Mouse (Mus musculus) lung, adult 18-20 months (tissue): Measurements from ENCODE around the gene Hmga1.

Experiments
- DNase-seq, 2 experiments: peaks; one replicate each; pipeline ENCODE4 v3.0.0; 2022; ENCODE audit warnings: mixed read lengths in 2 of 2

The Hmga1 gene

DNA sequence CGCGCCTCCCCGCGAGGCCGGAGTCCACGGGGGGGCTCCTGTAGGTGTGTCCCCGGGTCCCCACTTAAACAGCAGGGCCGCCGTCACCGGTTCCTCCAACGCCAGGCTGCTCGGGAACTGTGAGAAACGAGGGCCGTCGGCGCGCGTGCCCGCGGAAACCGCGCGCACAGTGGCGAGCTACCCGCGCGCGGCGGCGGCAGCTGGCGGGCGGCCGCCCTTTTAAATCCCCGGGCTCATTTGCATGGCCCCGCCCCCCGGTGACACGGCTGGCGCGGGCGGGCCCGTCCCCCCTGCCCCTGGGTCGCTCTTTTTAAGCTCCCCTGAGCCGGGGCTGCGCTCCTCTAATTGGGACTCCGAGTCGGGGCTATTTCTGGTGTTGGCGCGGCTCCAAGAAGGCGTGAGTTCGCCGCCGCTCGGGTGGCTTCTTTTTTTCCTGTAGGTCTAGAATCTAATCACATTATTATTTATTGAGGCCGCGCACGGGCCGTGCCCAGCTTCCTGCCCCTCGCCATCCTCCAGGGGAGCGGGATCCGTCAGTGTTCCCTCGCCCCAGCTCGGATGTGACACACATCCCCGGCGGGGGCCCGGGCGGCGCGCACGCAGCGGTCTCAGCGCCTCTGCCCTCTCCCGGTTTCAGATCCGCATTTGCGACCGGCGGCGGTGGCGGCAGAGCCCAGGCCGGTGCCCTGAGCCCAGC is at the start of gene Hmga1:
Gene Hmga1 (plus strand): TSS at position 183 of the 697 bp plus-strand sequence.
- peak; percentile 82 to 83 for DNase-seq

DNA sequence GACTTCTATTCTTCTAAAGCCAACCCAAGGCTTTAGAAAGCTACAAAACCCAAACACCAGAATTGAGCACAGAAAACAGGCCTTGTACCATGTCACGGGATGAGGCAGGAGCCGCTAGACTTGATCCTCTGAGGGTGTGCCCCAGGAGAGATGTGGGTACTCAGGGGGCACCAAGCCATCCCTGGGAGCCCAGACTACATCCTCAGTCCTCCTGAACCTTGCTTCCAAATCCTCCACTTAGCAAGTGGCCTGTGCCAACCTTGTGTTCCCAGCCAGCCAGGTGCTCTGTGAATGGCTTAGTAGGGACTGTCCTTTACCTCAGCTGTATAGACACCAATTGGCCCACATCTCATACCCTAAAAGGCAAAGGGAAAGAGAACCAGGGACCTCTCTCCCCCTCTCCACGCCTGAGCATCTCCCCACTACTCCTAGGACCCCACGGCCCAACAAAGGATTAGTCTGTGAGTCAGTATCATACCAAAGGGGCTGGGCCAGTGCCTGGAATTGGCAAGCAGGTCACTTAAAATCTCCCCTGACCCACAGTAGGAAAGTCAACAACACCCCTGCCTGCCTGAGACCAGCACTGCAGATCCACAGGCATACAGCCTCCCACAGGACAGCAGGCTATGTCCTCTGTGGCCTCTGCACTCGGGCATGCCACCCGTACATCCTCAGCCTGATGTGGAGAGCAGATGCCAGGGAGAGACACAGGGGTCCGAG is 49.3 kb upstream of the Hmga1 start:
- no peak for DNase-seq

GRCm38 (mm10) chr17:27507591-27507945 is 48.7 kb upstream of the Hmga1 start:
- DNase-seq, result no peak

- no peak for DNase-seq
These were observed 48.3 kb upstream of the Hmga1 start for GRCm38 (mm10) chr17:27508002-27508401.

- DNase-seq, result no peak
These were observed 47.8 kb upstream of the Hmga1 start for GRCm38 (mm10) chr17:27508513-27508912.

GRCm38 (mm10) chr17:27509056-27509455 is 47.2 kb upstream of the Hmga1 start:
- DNase-seq, result no peak

DNA sequence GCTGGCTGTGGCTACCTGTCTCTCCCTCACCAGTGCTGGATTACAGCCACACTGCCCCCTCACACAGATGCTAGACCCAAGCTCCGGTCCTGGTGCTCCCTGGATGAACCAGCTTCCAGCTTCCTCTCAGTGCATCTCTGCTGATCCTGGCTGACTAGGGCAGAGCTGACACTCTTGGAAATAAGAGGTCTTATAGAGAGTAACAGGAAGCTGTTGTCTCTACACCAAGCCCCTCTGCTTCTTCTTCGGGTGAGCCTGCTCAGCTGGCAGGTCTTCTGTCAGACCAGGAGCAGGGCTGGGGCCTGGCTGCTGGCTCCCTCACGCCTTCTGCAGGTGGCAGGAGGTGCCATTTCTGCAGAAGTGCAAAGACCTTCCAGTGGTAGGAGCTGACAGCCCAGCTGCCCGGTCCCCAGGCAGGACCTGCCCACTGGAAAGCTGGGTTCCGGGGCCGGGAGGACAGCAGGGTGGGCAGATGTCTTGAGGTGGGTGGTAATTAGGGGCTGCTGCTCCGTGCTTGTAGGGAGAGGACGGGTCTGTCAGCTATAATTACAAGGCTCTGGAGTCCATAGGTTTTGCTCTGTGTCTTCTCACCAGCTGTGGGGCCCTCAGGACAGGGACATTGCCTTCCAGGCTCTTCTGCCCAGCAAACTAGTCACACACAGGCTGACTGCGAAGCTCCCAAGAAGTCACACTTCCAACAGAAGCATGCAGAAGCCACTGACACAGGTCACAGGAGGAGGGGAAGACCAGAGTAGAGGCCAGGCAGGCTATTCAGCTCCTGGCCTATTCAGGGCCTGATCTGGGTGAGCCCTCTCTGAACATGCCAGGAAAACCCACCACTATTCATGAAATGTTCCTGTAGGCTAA is 45.8 kb upstream of the Hmga1 start:
- no peak for DNase-seq

DNA sequence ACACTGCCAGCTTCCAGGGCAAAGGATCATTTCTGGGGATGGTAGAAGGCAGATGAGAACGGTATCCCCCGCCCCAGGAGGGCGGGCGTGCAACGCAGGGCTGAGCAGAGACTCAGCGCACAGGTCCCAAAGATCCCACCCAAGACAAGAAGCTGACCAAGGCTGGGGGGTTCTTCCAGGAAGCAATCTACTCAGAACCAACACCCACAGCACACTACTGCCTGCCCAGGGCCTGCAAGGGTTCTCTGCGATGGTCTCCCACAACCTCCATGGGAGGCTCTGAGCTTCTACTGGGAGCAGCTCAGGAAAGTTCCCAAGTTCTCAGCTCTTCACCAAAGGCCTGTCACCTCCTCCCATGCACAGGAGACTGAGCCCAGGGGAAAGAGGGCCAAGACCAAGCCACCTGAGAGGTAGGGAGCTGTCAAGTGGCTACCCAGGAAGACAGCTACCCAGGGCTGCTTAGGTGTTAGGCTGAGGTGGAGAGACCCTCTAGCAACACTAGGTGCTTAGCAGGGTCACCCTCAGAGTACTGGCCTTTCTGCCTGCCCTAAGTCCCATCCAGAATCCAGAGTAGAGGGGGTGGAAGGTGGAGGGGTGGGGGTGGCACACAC is 45.1 kb upstream of the Hmga1 start:
- DNase-seq, result no peak

DNA sequence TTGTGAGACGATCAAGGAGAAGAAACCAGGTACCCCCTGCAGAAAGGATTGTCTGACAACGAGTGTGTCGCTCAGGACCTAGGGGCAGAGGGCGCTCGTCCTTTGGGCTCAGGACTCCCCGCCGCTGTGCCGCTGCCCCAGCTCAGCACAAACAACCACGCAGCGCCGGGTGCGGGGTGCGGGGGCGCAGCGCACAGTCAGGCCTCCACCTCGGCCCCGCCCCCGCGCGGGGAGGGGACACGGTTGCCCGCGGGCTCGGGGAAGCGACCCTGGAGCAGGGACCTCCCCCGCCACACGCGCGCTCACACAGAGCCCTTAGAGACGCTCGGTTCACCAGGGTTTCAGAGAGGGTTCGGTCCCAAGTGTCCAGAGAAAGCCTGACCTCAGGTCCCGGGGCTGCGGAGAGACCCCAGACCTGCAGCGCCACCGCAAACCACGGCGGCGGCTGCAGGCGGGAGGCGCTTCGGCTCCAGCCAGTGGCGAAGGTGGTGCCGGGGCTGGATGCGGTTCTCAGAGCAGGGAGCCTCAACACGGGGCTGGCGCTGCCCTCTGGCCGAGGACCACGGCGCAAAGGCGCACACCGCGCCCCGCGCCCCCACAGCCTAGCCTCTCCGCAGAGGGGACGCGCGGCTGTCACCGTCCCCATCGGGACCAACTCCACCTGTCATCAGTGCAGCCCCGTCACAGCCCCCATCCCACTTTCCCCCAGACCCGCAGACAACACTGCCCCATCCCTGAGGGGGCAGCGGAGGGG is 44.3 kb upstream of the Hmga1 start:
- no peak for DNase-seq

- no peak for DNase-seq
These were observed 43.6 kb upstream of the Hmga1 start for GRCm38 (mm10) chr17:27512619-27513161.

DNA sequence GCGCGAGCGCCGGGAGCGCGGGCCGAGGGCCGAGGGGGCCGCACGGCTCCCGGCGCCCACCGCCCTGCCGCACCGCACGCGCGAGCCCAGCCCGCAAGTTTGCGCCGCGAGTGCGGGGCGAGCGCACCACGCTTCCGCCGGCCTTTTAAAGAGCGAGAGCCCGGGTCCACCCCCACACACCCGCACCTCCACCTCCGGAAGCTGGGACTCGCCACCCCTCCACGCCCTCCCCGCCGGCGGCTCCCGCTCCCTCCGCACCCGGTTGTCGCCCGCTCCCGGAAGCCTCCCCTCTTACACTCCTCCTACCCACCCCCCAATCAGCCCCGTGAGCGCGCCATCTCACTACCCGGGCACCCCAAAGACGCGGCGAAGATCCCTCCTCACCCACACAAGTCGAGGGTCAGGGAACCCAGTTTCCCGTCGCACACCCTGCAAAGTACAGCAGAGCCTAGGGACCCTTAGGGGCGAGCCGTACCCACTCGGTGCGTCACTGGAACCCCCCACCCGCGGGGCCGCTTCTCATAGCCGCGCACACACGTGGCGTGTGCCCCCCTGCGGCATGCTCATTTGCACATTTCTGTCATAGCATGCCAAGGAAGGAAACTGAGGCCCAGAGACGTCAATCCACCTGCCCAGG is 42.9 kb upstream of the Hmga1 start:
- DNase-seq, result no peak

- DNase-seq, result no peak
These were observed 42.2 kb upstream of the Hmga1 start for GRCm38 (mm10) chr17:27513916-27514762.

DNA sequence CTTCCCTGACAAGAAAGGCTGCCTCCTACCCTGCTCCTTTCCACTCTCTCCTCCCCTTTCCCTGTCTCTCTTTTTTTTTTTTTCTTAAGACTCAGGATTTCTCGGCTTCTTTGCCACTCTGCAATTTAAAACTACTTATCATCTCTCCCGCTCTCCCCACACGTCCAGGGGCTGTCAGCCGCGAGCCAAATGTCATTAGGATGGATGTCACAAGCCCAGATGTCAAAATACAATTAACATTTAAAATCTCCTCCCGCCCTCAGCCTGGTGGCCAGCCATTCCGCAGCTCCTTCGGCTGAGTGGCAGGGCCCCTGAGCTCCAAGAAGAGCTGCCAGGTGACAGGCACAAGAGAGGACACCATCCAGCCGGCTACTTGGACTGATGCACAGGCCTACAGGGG is 38.0 kb upstream of the Hmga1 start:
- no peak for DNase-seq

DNA sequence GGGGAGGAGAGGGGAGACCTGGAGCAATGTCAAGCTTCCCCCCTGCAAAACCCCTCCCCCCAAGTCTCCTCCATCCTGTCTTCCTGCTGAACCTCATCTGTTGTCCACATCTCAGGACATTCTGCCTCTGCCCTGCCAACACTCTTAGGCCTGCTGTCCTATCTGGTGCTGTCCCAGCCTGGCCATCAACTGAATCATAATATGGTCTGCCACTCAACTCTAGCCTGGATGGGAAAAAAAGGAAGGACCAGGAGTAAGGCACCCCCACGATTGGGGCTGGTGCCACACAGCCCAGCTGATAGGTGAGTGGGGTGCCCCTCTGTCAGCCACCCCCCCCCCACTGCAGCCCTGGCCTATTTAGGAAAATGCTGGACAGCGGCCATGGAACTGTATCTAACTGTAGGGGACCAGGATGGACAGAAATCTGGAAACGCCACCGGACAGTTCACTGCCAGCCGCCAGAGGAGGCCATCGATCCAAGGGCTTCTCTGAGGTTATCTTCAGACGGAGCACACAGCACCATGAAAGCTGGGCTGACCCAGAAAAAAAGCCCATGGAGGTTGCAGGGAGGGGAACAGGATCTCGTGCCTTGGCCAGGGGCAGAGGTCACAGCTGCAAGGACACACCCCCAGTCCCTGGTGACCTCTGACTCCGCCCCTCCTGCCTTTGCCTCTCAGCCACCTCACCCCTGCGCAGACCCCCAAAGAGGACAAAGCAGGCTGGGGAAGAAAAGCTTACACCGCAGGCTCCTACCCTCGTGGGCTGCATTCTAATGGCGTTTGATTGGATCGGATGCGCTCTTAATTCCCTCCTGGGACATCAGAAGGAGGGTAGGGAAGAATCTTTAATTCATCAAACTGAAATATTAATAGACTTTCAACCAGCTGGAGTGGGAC is 37.3 kb upstream of the Hmga1 start:
- DNase-seq, result no peak

DNA sequence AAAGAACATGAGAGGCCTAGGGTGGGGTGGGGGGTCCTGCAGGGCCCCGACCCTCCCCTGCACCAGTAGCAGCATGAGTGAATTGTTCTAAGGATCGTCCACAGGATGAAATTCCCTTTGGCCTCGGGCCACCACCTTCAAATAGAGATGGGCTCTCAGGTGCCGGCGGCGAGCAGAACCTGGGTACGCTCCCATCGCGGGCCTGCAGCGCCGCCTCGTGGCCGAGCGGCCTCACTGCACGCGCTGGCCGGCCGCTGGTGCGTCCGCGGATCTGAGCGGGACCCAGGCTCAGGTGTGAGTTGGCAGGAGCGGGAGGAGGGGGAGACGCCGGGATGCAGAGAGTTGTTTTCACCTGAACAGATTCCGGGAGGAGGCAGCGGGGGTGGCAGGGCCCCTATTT is 35.7 kb upstream of the Hmga1 start:
- DNase-seq, result peak in 1 of 2 experiments; percentile 12

- DNase-seq, result no peak
These were observed 35.0 kb upstream of the Hmga1 start, which contains the start of gene Grm4 for GRCm38 (mm10) chr17:27521303-27521702. Gene Grm4 (minus strand): TSS chr17:27521403.

DNA sequence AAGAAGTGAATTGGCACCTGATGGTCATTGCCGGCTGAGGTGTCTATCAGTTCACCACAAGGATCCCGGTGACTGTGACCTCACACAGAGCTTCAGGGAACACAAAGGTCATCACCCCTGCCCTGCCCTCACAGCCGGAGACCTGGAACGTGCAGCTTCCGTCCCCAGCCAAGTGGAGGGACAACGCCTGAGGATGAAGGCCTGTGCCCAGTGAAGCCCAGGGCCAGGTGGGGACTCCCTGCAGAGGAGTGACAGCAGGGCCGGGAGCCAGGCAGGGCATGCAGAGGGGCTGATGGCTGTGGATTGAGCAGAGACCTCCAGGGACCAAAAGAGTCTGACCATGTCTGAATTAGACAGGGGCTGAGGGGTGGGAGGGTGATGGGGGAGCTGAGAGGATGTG is 33.2 kb upstream of the Hmga1 start:
- no peak for DNase-seq

- no peak for DNase-seq
These were observed 29.1 kb upstream of the Hmga1 start for GRCm38 (mm10) chr17:27527188-27527587.

GRCm38 (mm10) chr17:27528030-27528429 is 28.3 kb upstream of the Hmga1 start:
- DNase-seq, result no peak
